Mouse (Mus musculus) hindbrain, embryonic 13.5 days (tissue): ENCODE measurements around the gene Fam229a. TPM values are rescaled to one million over a fixed set of nuclear protein-coding genes. Genes with fewer than 3 reads are reported as not detected.

ENCODE experiments used
- ATAC-seq: fragments of 200-750 bp; cut with Nextera tagmentation; 2 replicates; pipeline ENCODE4 v1.8.0; 2017; ENCODE audit warnings: moderate TSS enrichment; ENCODE audit not compliant: low FRiP score
- H3K27ac ChIP-seq: fragments of 300-500 bp; sonication (generic); 2 replicates; pipeline ENCODE4 v1.5.1; 2015; ENCODE audit warnings: inconsistent platforms, mild to moderate bottlenecking, moderate library complexity
- H3K27me3 ChIP-seq: fragments of 300-500 bp; sonication (generic); 2 replicates; pipeline ENCODE4 v1.6.1; 2015; ENCODE audit warnings: mild to moderate bottlenecking, inconsistent platforms
- H3K36me3 ChIP-seq: fragments of 300-500 bp; sonication (generic); 2 replicates; pipeline ENCODE4 v1.6.1; 2015; ENCODE audit warnings: mild to moderate bottlenecking, inconsistent platforms
- H3K4me1 ChIP-seq: fragments of 300-500 bp; sonication (generic); replicated peaks from 2 replicates; pipeline ENCODE4 v1.6.1; 2015; ENCODE audit warnings: inconsistent platforms
- H3K4me2 ChIP-seq: fragments of 300-500 bp; sonication (generic); 2 replicates; pipeline ENCODE4 v1.6.1; 2015; ENCODE audit warnings: inconsistent platforms, mild to moderate bottlenecking, moderate library complexity
- H3K4me3 ChIP-seq: fragments of 300-500 bp; sonication (generic); 2 replicates; pipeline ENCODE4 v1.5.1; 2015; ENCODE audit warnings: mild to moderate bottlenecking, inconsistent platforms
- H3K9ac ChIP-seq: fragments of 300-500 bp; sonication (generic); 2 replicates; pipeline ENCODE4 v1.6.1; 2015; ENCODE audit warnings: mild to moderate bottlenecking, inconsistent platforms
- H3K9me3 ChIP-seq: fragments of 300-500 bp; sonication (generic); 2 replicates; pipeline ENCODE4 v1.6.1; 2016; ENCODE audit warnings: inconsistent platforms
- WGBS: fragments of 180-500 bp; shearing (Covaris S2); methylation state at CpG from one replicate; pipeline ENCODE4 v1.1.7; 2015; 5-methylcytosine and 5-hydroxymethylcytosine counted together
- polyA plus RNA-seq: library from polyadenylated mRNA; unstranded; fragments of >200 nt; fragmentation: Nextera tagmentation; extraction: Ambion mirVana; gene quantifications from 2 replicates; pipeline ENCODE4 v1.2.1, GENCODE M21; 2015

The Fam229a gene
- polyA plus RNA-seq, 1 experiment from 2014 or later = not detected

- Histone ChIP-seq H3K9me3 (no peaks in the 10 kb centered on the region), H3K4me2 (peak overlapping the region; percentile 83), H3K27me3 (0 out of 2 replicates have a peak, but pooled peaks cover 4% of the 10 kb centered on the region), H3K4me3 (peak overlapping the region; percentile 55; the same call in 1 of the 2 replicates), H3K9ac (0 out of 2 replicates have a peak overlapping the region, but pooled peaks have one; percentile 72), H3K4me1 (peaks cover 31% of the 10 kb centered on the region), H3K27ac (peak overlapping the region; percentile 81), H3K36me3 (no peaks in the 10 kb centered on the region)
- no peak for ATAC-seq
- WGBS = 82% methylated on average over 8 of the region's 8 CpGs
Measured at GRCm38 (mm10) chr4:129500017-129500416, 9.0 kb downstream of the Fam229a start.

- Histone ChIP-seq H3K4me2 (peak overlapping the region; percentile 83), H3K27ac (peak overlapping the region; percentile 81), H3K36me3 (no peaks in the 10 kb centered on the region), H3K4me3 (peak overlapping the region; percentile 55), H3K4me1 (peaks cover 28% of the 10 kb centered on the region), H3K9ac (peak overlapping the region; percentile 72), H3K9me3 (no peaks in the 10 kb centered on the region), H3K27me3 (0 out of 2 replicates have a peak, but pooled peaks cover 4% of the 10 kb centered on the region)
- peak; percentile 70 for ATAC-seq
- WGBS = 1% methylated on average over 48 of the region's 49 CpGs
Measured at GRCm38 (mm10) chr4:129500607-129501566, 9.9 kb downstream of the Fam229a start.

GRCm38 (mm10) chr4:129502327-129502888, 11.4 kb downstream of the Fam229a start:
- Histone ChIP-seq H3K4me2 (no peak overlapping the region), H3K9ac (no peak overlapping the region), H3K27me3 (0 out of 2 replicates have a peak, but pooled peaks cover 4% of the 10 kb centered on the region), H3K4me1 (peaks cover 15% of the 10 kb centered on the region), H3K9me3 (no peaks in the 10 kb centered on the region), H3K4me3 (no peak overlapping the region), H3K27ac (no peak overlapping the region), H3K36me3 (no peaks in the 10 kb centered on the region)
- no peak for ATAC-seq
- 79% methylated on average over 9 of the region's 9 CpGs for WGBS

- ATAC-seq = no peak
- WGBS = 78% methylated on average over 11 of the region's 11 CpGs
- H3K9ac ChIP-seq = no peak overlapping the region
- H3K4me3 ChIP-seq = no peak overlapping the region
- H3K9me3 ChIP-seq = no peaks in the 10 kb centered on the region
- no peaks in the 10 kb centered on the region for H3K36me3 ChIP-seq
- peaks cover 18% of the 10 kb centered on the region for H3K4me1 ChIP-seq
- no peak overlapping the region for H3K27ac ChIP-seq
- 0 out of 2 replicates have a peak, but pooled peaks cover 4% of the 10 kb centered on the region for H3K27me3 ChIP-seq
- no peak overlapping the region for H3K4me2 ChIP-seq
Measured at GRCm38 (mm10) chr4:129502901-129503444, 12.0 kb downstream of the Fam229a start.

GRCm38 (mm10) chr4:129505511-129505910, 14.5 kb downstream of the Fam229a start:
- H3K27ac ChIP-seq = no peak overlapping the region
- ATAC-seq = no peak
- WGBS = 79% methylated on average over 3 of the region's 3 CpGs
- H3K36me3 ChIP-seq = no peaks in the 10 kb centered on the region
- no peaks in the 10 kb centered on the region for H3K9me3 ChIP-seq
- no peak overlapping the region for H3K4me3 ChIP-seq
- H3K27me3 ChIP-seq = 0 out of 2 replicates have a peak, but pooled peaks cover 4% of the 10 kb centered on the region
- H3K4me2 ChIP-seq = no peak overlapping the region
- H3K4me1 ChIP-seq = peaks cover 33% of the 10 kb centered on the region
- no peak overlapping the region; the same call in 1 of the 2 replicates for H3K9ac ChIP-seq

GRCm38 (mm10) chr4:129507434-129508236, 16.6 kb downstream of the Fam229a start:
- H3K9me3 ChIP-seq = no peaks in the 10 kb centered on the region
- 74% methylated on average over 9 of the region's 10 CpGs for WGBS
- H3K4me2 ChIP-seq = no peak overlapping the region
- no peak overlapping the region for H3K4me3 ChIP-seq
- no peaks in the 10 kb centered on the region for H3K36me3 ChIP-seq
- ATAC-seq = no peak
- peaks cover 41% of the 10 kb centered on the region for H3K4me1 ChIP-seq
- no peak overlapping the region for H3K27ac ChIP-seq
- H3K9ac ChIP-seq = no peak overlapping the region
- no peaks in the 10 kb centered on the region for H3K27me3 ChIP-seq

- no peak for ATAC-seq
- H3K4me3 ChIP-seq = no peak overlapping the region
- no peaks in the 10 kb centered on the region for H3K9me3 ChIP-seq
- H3K4me2 ChIP-seq = no peak overlapping the region
- no peak overlapping the region for H3K27ac ChIP-seq
- peaks cover 47% of the 10 kb centered on the region for H3K4me1 ChIP-seq
- no peaks in the 10 kb centered on the region for H3K36me3 ChIP-seq
- no peaks in the 10 kb centered on the region for H3K27me3 ChIP-seq
- no peak overlapping the region for H3K9ac ChIP-seq
- 71% methylated on average over 3 of the region's 3 CpGs for WGBS
Measured at GRCm38 (mm10) chr4:129508237-129508515, 17.2 kb downstream of the Fam229a start.

- 49% methylated on average over 15 of the region's 15 CpGs for WGBS
- Histone ChIP-seq H3K9ac (no peak overlapping the region), H3K27ac (peak overlapping the region; percentile 71), H3K27me3 (no peaks in the 10 kb centered on the region), H3K36me3 (no peaks in the 10 kb centered on the region), H3K4me2 (no peak overlapping the region), H3K4me1 (peaks cover 48% of the 10 kb centered on the region), H3K4me3 (no peak overlapping the region), H3K9me3 (no peaks in the 10 kb centered on the region)
- ATAC-seq = no peak
Measured at GRCm38 (mm10) chr4:129508834-129509600, 18.0 kb downstream of the Fam229a start.

GRCm38 (mm10) chr4:129509650-129510049, 18.7 kb downstream of the Fam229a start:
- 59% methylated on average over 3 of the region's 3 CpGs for whole genome bisulfite sequencing
- H3K36me3 ChIP-seq = no peaks in the 10 kb centered on the region
- no peaks in the 10 kb centered on the region for H3K27me3 ChIP-seq
- H3K4me1 ChIP-seq = peaks cover 48% of the 10 kb centered on the region
- no peaks in the 10 kb centered on the region for H3K9me3 ChIP-seq
- ATAC-seq = no peak
- no peak overlapping the region for H3K4me2 ChIP-seq
- no peak overlapping the region for H3K4me3 ChIP-seq
- peak overlapping the region; percentile 50 for H3K27ac ChIP-seq
- H3K9ac ChIP-seq = no peak overlapping the region

GRCm38 (mm10) chr4:129510723-129511412, 19.9 kb downstream of the Fam229a start:
- 26% methylated on average over 6 of the region's 6 CpGs for WGBS
- peaks cover 59% of the 10 kb centered on the region for H3K4me1 ChIP-seq
- no peak overlapping the region for H3K4me3 ChIP-seq
- no peaks in the 10 kb centered on the region for H3K9me3 ChIP-seq
- H3K9ac ChIP-seq = no peak overlapping the region
- H3K36me3 ChIP-seq = peaks cover 6% of the 10 kb centered on the region
- H3K4me2 ChIP-seq = no peak overlapping the region
- no peak for ATAC-seq
- H3K27me3 ChIP-seq = no peaks in the 10 kb centered on the region
- peak overlapping the region; percentile 74 for H3K27ac ChIP-seq
